Mouse (Mus musculus) CD4-positive naive resting alpha-beta T cell, adult 76 days (primary cell): Measurements from ENCODE around the gene Gm8297. TPM values are rescaled to one million over a fixed set of nuclear protein-coding genes. Genes with fewer than 3 reads are reported as not detected.

Experiments
- total RNA-seq: library from RNA; stranded (reverse); gene quantifications from one replicate; pipeline ENCODE4 v1.2.4, GENCODE M21; 2023

Gm8297 gene
- not detected for total RNA-seq

GRCm38 (mm10) chr14:4983635-4984034, at the start of gene Gm8297:
TSS of gene Gm8297 (plus strand) at chr14:4983935.

GRCm38 (mm10) chr14:5015591-5015990, 31.9 kb downstream of the Gm8297 start, which contains the start of gene Gm3298:
TSS of gene Gm3298 (plus strand) at chr14:5015891.

Other genes with a start within 250 kb of the Gm8297 start
- not detected for gene Gm9602, start 207.6 kb upstream of the Gm8297 start, total RNA-seq
- gene Gm3269, start 145.8 kb upstream of the Gm8297 start, total RNA-seq = not detected
- not detected for gene Gm3264, start 128.4 kb upstream of the Gm8297 start, total RNA-seq
- gene Gm3278, start 91.5 kb upstream of the Gm8297 start, total RNA-seq = not detected
- gene Gm3298, start 32.0 kb downstream of the Gm8297 start, total RNA-seq = not detected
- not detected for gene 4930555G01Rik, start 66.7 kb downstream of the Gm8297 start, total RNA-seq
- gene Gm8281, start 87.1 kb downstream of the Gm8297 start, total RNA-seq = not detected
- gene Gm8279, start 147.6 kb downstream of the Gm8297 start, total RNA-seq = not detected
- not detected for gene Gm3317, start 180.6 kb downstream of the Gm8297 start, total RNA-seq
- not detected for gene Gm8271, start 201.9 kb downstream of the Gm8297 start, total RNA-seq